Mouse (Mus musculus) lung, postnatal 10 days (tissue): Measurements from ENCODE around the gene Cd274.
A peak's percentile ranks its signal among the peaks of the same experiment; 100 is the strongest.
"Not testable (repeated sequence)": the region's sequence is repeated elsewhere in the genome, so short reads cannot be mapped to it uniquely, and the experiment has no call there.

Experiments used
- DNase-seq: peaks from one replicate; pipeline ENCODE4 v3.0.0; 2021

Gene Cd274

DNA sequence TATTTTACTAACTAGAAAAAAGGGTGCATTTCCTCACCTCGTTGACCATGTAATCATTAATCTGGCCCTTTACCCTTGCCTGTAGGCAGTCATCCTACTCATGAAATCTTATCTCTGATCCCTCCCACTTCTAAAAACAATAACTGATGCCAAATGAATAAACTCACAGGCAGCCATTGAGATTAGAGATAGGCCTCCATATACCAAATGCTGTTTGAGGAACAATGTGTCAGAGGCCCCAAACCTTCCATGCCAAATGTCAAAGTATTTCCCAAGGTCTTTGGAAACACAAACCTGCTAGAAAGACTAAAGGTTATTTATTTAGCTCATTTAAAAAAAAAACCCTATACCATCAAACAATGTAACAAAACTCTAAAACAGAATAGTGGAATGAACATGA lies 29.1 kb downstream of the Cd274 start:
- DNase-seq, result no peak

DNA sequence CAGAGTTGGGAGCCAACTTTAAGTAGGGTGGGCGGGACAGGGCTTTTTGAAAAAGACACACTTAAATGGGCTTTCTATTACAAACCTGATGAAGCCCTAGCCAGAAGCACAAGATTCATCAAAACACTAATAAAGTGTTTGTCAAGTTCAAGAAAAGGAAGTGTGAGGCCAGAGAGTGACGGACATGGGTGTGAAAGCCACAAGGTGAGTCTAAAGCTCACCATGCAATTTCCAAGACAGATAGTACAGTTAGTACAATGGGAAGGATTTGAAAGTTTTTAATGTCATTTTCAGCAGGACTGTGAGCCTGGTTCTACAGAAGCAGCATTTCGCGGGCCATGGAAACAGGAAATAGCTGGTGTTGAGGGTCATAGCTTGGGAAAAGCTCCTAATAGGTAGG lies 32.5 kb downstream of the Cd274 start:
- no peak for DNase-seq

DNA sequence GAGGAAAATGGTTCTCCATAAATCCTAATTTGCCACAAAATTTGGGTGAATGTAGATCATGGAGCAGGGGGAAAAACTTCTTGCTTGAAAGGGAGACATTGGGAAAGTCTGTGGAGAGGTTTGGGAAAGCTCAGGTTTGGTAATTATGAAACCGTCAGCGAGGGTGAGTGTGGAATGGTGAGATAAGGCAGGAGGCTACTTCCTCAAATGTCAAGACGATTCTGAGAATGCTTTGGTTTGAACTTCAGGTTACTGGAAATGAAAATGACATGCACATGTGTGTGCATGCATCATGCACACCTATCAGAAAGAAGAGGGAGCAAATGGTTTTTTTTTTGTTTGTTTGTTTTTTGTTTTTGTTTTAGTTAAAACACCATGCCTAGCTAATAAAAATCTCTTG lies 33.2 kb downstream of the Cd274 start:
- DNase-seq, result no peak

DNA sequence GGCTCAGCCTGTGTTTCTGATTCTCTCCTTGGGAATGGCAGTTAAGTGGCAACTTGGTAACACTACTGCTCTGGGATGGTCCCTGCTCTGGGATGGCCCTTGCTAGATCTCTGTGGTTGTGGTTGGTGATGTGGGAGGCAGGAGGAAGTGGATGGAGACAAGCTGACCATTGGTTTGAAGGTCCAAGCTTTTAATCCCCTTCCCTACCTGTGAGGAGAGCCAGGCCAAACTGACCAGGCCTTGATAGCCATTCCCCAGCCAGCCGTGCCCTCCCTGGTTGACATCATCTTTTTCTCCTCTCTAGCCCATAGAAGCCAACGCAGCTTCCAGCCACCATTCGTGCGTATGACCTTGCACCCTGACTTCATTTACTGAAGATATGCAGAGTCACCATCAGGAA lies 35.4 kb downstream of the Cd274 start:
- no peak for DNase-seq

DNA sequence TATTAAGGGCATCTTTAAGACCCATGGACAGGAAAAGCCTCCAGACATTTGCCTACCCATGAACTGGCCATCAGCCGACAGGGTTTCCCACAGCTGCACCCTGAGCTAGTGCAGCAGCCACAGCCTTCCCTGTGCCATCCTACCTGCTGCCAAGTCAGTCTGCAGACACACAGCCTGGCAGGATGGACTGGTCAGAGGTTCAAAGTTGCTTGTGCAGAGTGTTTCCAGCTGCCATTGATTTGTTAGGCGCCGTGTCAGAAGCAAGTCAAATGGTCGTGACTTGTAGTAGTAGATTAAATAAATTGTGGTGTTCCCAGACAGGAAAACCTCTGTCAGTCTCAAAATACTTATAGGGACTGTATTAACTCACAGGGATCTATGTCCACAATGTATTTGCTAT lies 36.0 kb downstream of the Cd274 start:
- DNase-seq, result no peak

DNA sequence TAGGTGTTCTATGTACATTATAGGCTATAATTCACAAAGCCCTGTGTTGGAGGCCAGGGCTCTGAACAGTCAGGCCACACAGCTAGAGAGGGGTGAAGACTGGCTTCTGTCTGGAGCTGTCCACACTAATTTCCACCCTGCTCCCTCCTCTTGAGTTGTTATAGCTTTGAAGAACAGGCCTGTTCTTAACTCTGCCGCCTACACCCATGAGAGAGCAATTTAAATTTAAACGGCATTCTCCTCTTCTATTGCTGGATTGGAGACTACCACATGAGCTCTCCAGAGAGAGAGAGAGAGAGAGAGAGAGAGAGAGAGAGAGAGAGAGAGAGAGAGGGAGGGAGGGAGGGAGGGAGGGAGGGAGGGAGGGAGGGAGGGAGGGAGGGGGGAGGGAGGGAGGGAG lies 38.1 kb downstream of the Cd274 start:
- DNase-seq, result no peak

DNA sequence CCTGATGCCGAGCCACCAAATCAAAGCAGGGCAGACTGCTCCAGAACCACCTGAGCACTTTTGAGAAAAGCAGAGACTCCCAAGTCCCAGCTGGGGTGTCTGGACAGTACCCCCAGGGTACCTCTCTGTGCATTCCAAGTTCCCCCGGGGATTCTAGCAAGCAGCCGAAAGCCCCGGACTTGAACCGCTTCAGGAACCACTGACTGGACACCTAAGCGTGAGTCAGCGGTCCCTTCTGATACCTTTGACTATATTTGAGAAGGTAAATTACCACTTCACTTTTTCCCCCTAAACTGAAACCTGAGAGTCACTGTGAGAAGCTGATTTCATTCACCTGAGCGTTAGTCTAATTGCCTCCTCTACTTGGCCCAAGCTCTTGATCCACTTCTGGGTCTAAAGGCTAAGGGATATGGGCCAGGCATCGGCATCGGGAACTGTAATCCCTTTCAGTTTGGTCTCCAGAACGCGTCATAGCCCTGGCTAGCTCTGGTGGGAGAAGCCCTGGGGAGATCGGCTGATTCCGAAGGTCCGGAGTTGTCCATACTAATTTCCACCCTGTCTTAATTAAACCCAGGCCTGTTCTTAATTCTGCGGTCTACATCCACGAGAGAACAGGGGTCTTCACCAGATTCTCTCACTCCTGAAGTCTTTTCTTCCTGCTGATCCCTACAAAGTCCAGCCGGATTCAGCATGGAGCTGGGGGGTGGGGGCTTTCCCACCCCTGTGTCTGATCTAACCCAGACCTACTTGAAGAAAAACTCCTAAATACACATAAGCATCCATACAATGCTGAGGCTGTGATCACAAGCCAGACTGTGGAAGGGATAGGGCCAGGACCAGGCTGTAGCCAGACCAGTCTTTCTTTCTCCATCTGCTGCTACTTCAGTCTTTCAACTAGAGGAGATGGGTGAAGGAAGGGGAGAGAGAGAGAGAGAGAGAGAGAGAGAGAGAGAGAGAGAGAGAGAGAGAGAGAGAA lies 39.1 kb downstream of the Cd274 start:
- DNase-seq, result no peak

DNA sequence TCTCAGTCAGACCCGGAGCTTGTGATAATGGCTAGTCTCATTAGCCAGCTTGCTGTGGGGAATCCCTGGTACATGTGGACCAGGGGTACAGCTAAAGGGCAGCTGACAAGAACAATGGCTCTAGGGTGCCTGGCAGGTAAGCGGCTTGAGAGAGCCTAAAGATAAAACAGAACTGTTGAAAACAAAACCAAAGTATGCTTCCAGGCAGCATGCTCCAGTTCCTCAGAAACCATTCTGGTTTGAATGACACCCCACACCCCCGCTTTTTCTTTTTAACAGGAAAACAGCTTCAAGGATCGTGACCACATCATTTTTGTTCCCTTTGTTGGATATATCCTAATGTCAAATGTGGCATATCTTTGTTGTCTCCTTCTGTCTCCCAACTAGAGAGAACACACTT lies 43.4 kb downstream of the Cd274 start, which contains the start of gene Pdcd1lg2:
Gene Pdcd1lg2, plus strand, starts transcription at position 301 of the 400 bp plus-strand sequence.
- DNase-seq, result no peak

DNA sequence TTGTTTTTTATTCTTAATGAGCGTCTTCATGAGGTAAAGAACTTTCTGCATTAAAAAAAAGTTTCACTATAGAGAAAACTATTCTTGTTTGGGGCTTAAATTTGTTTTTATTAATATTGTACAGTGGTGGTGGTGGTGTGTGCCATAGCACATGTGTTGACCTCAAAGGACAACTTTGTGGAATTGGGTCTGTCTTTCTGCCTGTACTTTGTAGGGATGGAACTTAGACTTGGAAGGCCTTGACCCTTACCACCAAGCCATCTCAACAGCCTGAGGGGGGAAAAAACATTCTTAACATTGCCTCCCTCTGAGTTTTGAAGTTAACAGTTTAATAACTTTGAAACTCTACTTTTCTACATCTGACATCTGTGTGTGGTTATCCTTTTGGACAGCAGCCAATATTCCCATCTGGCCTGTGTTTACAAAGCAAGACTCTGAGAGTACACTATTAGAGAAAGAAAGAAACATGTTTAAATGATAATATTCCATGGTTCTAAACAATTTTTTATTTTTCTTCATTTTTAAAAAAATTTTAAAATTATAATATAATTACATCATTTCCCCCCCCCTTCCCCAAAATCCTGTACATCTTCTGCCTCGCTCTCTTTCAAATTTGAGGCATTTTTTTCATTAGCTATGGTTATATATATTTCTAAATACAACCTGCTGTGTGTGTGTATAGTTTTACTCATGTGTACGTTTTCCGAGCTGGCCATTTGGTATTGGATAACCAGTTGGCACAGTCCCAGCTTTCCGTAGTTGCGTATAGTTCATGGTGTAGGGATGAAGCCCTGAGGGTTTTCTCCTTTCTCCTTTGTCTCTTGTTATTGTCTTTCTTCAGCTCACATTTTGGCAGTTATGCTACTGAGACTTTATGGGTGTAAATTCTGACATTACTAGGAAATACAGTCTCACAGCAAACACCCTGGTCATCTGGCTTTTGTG lies 45.5 kb downstream of the Cd274 start:
- peak; percentile 68 for DNase-seq

DNA sequence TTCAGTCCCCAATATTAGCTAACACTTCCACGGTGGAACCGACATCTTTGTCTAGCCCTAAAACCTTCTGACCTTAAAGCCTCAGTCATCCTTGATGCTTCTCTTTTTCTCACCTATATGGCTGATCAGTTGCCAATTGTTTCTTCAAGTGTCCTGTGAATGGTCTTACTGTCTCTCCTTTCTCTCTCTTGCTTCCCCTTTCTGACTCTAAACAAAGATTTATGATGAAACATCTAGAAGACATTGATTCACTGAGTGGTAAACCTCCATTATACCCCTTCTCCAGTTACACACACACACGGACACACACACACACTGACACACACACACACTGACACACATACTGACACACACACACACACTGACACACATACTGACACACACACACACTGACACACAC lies 47.3 kb downstream of the Cd274 start:
- DNase-seq, result no peak

DNA sequence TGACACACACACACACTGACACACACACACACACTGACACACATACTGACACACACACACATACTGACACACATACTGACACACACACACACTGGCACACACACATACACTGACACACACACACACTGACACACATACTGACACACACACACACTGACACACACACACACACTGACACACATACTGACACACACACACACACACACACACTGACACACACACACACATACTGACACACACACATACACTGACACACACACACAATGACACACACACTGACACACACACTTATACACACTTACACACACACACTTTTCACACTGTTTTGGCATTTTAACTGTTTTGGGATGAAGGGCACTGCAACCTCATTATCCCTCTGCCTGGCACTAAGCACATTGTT lies 47.7 kb downstream of the Cd274 start:
- DNase-seq, result not testable (repeated sequence)

DNA sequence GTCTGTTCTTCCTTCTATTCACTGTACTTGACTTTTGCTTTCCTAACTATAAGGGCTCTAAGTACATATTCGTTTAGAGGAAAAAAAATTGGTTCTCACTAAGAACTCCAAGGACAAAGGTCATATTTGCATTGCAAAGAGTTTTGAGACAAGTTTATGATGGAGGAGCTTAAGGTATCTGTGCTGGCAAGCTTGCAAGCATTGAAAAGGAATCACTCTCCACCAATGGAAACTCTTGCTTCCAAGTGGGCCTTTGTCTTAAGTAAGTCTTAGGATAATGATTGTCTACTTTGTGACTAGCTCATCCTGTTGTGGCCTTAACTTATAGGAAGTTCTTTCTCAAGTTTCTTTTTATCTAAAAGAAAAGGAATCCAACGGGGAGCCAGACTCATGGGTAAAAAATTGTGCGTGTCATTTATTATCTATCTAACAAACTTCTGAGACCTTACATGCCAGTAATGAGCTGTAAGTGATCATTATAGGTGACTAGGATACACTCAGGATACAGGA lies 49.2 kb downstream of the Cd274 start:
- DNase-seq, result no peak

DNA sequence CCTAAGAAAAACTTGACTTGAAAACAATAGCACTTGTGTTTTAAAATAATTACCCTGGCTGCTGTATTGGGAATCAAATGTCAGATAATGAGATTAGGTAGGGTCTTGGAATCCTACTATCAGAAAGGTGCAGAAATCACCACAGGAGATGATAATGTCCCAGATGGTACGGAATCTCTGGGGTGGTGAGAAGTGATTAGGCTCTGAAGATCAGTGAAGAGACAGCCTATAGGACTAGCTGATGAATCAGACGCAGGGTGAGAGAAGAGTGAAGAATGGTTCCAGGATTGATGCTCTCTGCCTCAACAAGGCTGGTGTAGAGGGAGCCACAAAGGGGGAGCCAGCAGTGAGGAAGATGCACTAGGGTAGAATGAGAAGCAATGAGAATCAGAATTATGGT lies 49.9 kb downstream of the Cd274 start:
- no peak for DNase-seq

DNA sequence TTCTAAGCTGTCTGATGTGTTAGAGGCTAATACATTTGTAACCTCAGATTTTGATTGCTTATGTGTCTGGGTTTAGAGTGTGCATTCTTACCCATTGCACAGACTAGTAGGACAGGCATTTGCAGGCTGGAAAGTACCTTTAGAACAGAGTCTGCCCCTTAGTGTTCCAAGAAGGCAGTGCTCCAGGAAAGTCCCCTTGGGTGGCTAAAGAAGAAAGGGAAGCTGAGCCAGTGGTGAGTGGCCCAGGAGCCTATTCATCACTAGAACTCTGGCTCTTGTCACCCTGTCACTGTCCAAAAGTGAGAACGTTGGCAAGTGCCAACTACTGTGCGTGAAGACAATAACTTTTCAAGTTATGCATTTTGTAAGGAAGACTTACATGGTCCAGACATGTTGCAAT lies 50.6 kb downstream of the Cd274 start:
- DNase-seq, result peak; percentile 6

DNA sequence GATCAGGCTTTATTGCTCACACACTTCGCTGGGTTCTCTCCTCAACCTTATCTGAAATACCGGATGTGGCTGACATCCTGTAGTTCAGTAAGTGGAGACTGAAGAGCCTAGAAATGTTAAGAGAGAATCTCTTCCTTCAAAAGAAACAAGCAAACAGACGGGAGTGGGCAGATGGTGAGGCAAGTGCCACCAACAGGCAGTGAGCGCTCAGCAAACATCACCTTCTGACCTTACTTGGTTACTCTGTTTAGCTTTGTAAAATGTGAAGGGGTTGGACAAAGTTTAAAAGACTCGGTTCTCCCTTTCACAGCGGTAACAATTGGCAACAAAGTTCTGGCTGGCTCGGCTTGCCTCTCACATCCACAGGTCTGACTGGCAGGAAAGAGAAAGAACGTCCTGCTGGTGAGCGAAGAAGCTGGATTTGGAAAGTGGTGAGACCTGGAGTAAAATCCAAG lies 51.4 kb downstream of the Cd274 start:
- peak; percentile 44 for DNase-seq

DNA sequence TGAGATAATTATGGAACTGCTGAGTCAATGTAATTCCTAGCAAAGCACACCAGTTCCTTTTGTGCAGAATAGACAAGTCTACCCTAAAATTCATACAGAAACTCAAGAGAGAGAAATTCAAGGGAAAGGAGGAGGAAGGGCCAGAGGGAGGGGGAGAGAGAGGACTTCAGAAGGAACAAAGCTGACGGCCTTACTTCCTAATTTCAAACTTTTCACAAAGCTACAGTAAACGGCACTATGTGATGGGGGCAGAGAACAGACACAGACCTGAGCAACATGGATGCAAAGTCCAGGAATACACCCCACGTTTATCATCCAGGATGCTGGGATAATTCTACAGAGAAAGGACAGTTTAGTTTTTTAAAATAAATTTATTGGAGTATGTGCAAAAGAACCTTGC lies 52.3 kb downstream of the Cd274 start:
- DNase-seq, result no peak

DNA sequence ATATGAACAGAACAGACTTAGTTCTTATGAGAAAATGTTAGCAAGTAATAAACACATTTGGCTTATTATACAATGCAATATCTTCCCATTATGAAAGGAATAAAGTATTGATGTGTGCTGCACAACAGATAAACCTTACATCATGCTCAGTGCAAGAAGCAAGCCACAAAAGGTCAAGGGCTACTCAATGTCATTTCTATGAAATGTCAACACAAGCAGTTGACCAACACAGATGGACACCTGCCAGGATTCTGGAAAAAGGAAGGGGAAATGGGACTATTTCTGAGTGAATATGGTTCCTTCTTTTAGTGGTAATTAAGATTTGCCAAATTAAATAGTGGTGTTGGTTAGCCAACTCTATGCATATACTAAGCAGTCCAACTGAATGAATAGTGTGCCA lies 52.7 kb downstream of the Cd274 start:
- DNase-seq, result peak; percentile 35

DNA sequence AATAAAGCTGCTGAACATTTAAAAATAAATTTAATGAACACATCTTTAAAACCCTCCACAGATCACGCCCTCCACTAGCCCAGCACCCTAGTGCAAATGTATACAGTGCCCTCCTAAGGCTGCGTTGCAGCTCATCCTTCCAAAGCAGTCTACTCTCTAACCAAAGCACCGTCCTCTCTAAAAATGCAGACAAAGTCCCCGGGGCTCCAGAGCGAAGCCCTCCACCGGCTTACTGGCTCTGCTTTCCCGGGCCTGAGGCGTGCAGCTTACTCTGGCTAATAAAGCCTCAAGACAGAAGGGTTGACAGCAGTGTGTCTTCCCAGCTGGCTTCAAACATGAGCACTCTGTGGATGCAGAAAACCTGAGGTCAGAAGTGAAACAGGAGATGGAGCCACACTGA lies 53.1 kb downstream of the Cd274 start:
- DNase-seq, result no peak

DNA sequence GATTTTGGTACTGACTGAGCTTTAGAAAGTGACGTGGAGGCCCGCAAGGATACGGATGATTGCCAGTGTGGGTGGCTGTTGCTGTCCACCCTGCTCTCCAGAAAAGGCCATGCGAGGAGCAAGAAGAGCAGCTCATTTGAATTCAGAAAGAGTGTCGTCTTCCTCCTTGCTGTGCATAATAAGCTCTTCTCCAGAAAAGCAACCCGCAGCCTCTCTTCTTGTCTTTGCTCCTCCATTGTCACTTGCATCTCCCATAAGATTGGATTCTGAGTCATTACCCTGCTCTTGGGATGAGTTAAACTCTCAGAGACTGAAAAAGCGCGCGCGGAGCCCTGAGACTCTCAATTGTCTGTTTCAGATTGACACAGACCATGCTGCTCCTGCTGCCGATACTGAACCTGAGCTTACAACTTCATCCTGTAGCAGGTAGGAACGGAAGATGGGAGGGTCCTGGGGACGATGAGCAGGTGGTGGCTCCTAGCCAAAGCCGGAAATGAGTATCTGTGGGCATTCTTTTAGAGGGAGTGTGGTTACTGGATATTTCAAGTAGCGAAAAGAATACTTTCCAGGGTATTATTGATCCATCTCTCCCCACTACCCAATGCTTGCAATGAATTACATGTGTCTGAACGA lies 54.9 kb downstream of the Cd274 start:
- no peak for DNase-seq

DNA sequence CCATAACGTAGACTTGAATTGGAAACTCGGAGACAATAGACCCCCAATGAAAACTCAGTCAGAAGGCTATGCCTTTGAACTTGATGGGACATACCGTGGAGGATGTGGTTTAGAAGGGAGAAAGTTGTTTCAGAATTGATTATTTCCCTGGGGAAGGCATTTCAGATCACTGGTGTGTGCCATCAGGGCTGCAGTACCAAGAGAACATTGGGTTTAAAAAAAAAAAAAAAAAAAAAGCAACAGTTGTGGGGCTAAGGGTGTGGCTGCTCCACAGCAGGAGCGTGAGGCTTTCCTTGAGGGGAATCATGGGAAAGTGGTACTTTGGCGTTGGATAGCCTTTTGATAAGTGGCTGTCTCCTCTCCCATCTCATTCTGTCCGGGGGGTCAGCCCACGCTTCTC lies 55.5 kb downstream of the Cd274 start:
- no peak for DNase-seq

DNA sequence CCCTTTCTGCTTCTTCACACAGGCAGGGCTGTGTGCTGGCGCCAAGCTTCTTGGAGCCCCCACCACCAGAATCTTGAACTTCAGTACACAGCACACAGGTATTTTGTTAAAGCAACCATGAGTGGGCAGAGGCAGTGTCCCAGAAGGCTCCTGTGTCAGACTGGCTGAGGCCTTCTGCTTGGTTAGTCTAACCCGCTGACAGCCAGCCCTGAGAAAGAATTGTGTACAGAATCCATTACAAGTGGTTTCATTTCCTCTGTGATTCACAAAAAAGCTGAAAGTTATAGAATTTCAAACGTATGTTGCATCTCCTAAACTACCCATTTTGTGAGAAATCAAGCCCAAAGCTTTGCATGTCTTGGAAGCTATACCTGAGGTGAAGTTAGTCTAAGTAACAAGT lies 63.3 kb downstream of the Cd274 start:
- DNase-seq, result no peak

DNA sequence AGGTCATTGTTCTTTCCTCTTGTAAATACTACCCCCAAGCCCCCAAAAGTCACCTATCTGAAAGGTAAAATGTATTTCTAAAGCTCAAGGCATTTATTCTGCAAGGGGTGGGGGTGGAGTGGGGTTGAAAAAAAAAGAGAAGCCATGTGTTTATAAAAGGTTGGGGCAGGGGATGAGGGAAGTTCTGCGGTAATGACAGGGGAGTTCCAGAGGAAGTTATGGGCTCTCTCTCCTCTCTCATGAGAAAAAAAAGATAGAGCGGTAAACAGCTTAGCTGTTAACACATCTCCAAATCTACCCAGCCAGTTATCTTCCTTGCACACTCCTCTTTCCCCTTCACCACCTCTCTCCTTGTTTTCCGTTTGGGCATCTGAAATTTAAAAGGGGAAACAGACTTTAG lies 63.7 kb downstream of the Cd274 start:
- no peak for DNase-seq
